Mouse (Mus musculus): Measurements from ENCODE around the gene Ankef1.

DNA sequence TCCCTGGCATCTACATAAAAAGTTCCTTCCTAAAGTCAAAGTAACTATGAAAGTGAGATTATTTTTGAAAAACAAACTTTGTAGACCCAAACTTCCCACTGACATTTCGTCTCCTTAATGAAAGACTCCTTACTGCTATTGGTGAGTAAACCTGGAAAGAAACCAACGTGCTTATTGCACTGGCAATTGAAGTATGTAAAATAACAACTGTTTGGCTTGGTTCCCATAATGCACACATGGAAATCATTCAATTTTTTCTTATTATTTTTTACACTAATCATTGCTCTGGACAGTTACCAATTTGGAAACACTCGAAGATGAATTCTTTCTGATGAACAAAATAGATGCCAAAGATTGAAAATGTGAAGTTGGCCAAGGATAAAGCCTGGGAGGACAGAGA, 12.1 kb downstream of the Ankef1 start:
- TF ChIP-seq POLR2A (IDR thresholded peaks at IDR 0.05; ENCODE audit: control insufficient read depth, extremely low read depth, insufficient read depth, low read length, poor library complexity) (no peak), CTCF (IDR thresholded peaks at IDR 0.05; ENCODE audit: borderline replicate concordance, control insufficient read depth, extremely low read depth, insufficient read depth, low read length, poor library complexity) (no peak)

All from thymus, adult 2 months (tissue).